Mouse (Mus musculus) erythroid progenitor cell, adult 5-6 weeks (primary cell): ENCODE measurements at regions not wholly inside any gene's neighbourhood (a gene's known extent, or its start where the extent isn't known, plus 50 kb on each side); places are given as distances from the start of the nearest gene placed in this dataset.

Experiments
- ATAC-seq: replicated peaks from 2 replicates; pipeline ENCODE4 v1.8.0; 2016; ENCODE audit warnings: moderate number of reproducible peaks, mild to moderate bottlenecking, moderate TSS enrichment, inconsistent platforms; ENCODE audit not compliant: poor library complexity, low FRiP score, severe bottlenecking

DNA sequence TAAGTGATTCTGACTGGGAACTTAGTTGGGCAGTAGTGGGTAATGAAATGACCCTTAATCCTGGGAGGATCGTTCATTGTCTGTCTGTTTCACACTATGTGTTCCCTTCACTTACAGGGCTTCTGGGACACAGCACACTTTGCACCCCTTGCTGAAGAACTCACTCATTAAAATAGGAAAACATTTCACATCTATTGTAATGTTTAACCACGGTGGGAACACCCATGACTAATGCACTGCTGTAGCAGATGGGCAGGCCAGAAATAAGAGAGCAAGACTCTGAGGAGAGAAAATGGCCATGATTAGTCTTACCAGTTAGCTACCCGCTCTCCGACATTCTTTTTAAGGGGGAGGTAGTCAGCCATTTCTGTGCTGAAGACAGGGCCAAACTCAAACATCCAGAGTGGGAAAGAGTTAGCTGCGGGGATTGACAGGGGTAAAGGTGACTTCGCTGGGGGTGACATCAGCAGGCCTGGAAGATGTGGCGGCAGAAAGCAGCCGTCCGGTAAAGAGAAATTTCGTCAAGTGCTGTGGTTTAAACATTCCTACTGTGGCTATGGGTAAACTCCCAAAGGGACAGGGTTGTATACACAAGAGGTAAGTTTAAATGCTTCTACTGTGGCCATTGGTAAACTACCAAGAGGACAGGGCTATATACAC is 167.3 kb upstream of the Agap1 start:
- no peak for ATAC-seq

DNA sequence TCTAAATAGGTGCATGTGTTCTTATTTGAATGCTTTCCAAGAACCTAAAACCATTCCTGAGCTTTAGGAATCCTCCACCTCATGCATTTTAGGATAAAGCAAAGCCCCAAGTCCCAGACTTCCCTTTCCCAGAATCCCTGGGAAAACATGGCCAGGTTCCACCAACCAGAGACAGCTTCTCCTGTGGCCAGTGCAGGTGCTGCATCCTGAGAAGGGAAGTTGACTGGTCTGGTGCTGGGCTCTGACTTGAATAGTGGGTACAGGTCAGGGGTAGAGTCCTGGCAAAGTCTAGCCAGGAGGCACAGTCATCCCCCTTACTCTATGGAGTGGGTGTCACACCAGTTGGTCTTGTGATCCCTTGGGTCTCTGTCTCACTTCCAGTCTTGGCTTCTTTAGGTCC is 166.6 kb upstream of the Agap1 start:
- no peak for ATAC-seq

DNA sequence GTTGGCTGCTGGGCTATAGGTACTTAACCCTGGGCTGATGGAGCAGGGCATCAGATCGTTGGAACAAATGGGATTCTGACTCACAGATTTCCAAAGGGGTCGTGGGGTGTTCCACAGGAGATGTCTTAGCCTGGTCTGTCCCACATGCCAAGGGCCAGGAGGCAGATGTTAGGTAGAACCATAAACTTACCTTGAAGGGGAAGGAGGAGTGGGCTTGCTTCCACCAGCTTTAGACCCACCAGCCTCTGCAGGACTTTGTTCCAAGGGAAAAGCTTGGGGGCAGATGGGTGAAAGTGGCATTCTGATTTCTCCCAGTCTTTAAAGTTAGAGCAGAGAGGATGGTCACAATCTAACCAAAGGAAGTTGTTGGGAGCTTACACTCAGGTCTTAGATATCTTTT is 165.7 kb upstream of the Agap1 start:
- no peak for ATAC-seq

DNA sequence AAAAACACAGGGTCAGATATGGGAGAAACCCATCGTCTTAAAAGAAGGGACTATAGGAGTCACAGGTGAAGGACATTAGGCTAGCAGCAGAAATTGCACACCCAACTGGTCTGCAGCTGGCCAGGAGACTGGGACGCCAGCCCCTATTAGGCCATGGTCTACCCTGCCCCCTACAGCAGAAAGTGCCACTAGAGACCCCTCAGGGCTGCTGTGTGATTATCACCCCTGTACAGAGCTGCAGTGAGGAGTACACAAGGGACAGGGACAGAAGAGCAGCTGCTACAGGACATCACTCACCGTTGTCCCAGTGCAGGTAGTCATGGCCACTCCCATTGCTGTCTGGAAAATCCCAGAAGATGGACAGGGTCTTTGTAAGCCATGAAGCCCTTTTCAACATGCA is 157.9 kb upstream of the Agap1 start:
- ATAC-seq, result no peak

DNA sequence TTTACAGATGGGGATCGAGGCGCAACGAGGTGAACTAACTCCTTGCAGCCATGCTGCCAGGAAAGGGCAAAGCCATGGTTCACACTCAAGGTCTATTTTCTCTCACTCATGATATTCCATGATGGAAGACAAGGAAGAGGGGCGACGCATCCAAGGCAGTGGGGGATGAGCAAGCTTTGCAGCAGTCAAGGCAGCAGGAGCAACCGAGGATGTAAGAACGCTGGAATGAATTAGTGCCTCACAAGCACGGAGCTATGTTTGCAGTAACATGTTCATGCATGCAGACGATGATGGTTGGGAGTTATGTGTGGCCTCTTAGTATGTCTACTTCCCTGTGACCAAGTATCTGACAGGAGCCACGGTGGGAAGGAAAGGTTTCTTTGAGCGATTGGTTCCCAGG is 156.8 kb upstream of the Agap1 start:
- ATAC-seq, result no peak

DNA sequence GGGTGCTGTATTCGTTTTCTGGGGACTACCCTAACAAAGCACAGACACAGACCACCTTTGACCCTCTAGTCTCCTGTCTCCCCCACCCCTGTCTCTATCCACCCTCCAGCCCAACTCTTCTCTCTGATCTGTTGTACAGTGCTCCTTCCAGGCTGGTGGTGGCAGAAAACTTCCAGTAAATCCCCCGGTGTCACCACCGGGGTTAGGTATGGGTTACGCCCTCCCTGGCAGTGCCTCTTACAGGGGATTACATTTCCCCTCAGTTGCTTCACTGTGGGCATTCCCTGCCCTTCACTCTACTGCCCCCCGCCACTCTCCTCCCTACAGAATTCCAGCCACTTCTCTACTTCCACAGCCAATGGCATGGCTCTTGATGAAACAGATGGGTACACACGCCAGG is 153.5 kb upstream of the Agap1 start:
- no peak for ATAC-seq

DNA sequence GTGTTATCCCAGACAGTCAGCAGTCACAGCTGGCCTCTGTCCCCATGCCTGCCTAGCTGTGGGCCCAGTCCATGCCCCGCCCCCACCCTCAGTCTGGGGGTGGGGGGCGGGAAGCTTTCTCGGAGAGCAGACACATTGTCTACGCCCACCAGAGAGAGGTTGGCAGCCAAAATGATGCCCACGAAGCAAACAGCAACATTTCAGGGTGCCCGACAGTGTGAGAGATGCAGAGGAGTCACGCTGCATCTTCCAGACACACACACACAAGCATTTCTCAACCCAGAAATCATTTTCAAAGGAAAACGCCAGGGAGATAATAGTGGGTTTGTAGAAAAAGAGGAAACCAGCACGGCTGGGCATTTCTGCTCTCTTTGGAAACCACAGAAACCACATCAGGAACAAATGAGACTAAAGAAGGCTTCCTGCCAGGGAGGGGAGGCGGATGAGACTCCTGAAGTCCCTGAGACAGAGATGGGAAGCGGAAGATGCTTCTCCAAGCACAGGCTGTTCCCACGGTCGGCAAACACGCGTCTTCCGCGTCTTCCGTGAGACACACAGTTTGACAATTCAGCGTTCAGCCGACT is 152.1 kb upstream of the Agap1 start:
- no peak for ATAC-seq

DNA sequence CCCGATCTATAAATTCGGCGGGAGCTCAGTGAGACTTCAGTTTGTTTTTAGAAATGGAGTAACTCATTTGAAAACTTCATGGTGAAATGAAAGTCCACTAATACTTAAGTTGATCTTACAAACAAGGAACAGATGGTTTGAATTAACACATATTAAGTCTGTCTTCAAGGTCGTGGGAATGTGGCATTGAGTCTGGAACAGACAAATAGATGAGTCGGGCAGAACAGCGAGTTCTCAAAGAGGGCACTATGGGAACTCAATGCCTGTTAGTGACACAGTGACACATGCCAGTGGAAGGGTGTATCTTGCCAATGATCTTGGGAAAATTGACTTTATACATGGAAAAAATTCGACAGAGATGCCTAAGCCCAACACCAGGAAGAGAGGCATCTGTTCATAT is 149.4 kb upstream of the Agap1 start:
- ATAC-seq, result no peak

DNA sequence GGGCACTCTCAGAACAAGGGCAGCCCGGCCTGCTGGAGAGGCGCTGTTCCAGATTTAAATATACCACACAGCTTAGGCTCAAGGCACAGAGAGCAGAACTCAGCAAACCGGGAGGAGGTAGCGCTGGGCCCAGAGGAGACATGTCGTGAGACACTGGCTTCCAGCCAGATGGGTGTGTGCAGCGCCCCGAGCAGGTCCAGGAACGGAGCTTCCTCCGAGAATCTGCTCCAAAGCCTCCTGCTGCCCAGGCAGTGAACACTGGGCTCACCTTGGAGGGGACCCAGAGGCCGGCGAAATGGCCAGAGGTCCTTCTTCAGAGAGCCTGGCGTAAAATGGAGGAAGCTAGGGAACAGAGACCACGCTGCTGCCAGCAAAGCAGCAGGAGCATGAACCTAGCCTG is 145.8 kb upstream of the Agap1 start:
- ATAC-seq, result no peak

DNA sequence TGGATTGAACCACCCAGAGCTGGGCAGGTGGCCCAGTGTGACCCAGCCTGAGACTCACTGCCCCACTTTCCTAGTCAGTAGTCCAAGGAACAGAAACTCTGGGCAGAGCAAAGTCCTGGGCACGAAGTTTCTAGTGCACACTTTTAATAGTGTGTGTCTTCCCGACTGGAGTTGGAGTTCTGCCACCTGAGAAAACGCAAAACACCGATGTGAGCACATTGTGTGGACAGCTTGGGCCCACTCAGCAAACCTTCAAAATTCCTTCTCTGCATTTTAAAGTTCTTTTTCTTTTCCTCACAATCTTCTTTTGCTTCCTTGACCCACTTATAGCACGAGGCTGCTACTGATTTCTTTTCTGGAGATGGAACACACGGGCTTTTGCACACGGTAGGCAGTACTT is 141.5 kb upstream of the Agap1 start:
- no peak for ATAC-seq

DNA sequence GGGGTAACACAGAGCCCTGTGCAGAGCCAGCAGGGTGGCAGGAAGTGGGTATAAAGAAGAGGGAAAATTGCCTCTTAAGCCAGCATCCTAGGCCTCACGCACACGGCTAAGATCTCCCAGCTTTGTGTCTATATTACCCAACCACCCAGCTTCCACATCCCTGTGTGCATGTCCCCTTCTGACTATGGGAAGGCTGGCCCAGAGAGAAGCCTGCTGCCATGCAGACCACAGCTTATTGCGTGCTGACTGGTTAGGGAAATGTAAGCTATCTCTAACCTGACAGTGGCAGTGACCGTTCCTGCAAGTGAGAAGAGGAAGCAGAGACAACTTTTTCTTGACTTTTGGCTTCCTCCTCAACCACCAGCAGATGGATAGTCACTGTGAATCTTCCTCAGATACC is 136.7 kb upstream of the Agap1 start:
- no peak for ATAC-seq

DNA sequence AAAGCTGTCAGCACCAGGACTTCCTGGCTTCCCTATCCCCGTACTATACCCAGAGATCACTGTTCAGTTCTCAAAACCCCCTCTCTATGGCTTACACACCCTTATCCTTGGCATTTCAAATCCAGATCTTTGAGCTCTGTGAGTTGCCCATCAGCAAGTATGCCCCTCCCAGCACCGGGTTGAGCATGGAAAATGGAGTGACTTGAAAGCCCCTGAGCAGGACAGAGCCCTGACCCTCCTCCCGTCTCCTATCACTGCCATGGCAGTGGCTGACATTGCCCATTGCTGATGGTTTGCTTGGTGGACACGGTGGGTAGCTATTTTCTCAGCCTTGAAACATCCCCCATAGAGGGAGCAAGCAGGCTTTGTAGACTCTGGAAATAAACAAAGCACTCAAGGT is 135.9 kb upstream of the Agap1 start:
- no peak for ATAC-seq

DNA sequence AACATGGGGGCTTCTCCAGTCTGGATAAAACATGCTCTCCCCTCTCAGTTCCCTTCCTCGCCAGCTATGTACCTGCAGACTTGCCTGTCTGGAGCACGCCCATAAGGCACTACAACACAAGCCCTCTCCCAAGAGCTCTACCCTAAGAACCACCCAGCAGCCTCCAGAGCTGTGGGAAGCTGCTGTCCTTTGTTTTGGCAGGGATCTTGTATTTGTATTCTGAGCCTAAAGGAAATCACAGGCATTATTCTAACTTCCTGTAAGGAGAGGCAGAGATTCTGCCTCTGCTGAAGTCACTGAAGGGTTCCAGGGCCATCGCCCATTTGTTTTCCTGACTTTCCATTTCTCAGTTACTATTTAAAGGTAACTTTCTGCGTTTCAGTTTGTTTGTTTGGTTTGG is 132.0 kb upstream of the Agap1 start:
- no peak for ATAC-seq

DNA sequence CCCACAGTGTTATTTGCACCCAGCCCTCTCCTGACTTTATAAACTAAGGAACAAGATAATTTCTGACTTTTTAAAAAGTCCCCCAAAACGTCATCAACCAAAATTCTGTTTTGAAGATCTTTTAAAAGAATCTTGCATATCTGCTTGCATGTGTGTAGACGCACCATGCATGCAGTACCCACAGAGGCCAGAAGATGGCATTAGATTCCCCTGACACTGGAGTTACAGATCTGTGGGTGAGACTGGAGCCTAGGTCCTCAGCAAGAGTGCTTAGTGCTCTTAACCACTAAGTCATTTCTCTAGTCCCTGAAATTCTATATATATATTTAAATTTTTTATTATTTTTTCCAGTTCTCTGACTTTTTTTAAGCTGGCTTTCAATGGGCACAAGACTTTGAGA is 131.5 kb upstream of the Agap1 start:
- no peak for ATAC-seq

DNA sequence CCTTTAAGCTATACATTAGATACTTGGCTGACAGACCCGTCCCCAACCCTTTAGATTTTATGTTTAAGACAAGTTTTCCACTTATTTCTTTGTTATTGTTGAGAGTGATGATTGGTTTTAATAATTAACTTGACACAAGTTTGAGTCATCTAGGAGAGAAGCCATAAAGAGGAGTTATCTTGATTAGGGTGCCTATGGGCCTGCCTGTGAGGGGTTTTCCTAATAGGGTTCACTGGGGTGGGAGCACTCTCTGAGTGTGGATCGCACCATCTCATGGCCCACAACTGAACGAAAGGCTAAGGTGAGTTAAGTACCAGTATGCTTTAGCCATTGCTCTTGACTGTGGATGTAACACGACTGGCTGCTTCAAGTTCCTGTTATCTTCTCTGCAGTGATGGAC is 123.3 kb upstream of the Agap1 start:
- ATAC-seq, result no peak

DNA sequence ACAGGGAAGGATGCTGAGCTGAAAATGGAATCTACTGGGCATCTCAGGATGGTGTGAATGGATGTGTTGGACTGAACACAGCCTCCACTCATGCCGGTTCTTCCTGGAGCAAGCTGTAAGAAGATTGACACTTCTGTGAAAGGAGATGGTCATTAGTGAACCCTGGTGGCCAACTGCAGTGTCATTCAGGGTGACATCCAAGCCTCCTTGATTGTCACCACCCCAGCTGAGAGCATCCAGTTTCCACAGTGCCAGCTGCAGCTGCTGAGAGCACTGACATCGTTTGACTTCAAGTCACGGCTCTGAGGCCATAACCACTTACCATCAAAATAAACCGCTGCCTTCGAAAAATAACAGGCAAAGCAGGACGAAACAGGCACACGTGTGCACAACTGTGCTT is 121.9 kb upstream of the Agap1 start:
- ATAC-seq, result no peak

DNA sequence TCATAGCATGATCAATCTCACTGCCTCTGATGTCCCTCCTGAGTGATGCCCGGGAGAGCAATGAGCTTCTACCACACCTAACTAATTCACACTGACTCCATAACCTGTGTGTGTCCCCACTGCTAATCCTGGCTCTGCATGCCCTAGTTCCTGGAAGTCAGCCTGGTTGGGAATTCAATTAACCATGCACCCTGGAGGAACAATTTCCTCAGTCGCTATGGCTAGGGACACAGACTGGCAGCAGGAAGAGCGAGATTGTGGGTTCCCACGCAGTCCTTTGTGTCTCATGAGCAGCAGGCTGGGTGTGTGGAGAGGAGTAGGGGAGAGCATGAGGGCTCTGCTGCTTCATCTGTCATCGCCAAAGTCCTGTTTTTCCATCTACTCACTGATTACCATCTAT is 116.7 kb upstream of the Agap1 start:
- no peak for ATAC-seq

DNA sequence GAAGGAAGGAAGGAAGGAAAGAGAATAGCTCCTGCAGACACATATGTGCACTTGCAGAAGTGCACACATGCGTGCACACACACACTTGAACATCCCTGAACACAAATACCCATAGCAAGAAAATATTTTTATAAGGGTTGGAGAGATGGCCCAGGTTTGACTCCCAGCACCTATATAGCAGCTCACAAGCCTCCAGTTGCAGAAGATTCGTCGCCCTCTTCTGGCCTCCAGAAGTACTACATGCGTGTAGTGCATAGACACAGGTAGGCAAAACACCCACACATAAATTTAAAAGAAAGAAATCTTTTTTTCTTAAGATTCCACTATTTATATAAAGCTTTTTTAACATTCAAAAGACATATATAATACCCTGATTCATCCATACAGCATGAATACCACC is 111.8 kb upstream of the Agap1 start:
- ATAC-seq, result no peak

DNA sequence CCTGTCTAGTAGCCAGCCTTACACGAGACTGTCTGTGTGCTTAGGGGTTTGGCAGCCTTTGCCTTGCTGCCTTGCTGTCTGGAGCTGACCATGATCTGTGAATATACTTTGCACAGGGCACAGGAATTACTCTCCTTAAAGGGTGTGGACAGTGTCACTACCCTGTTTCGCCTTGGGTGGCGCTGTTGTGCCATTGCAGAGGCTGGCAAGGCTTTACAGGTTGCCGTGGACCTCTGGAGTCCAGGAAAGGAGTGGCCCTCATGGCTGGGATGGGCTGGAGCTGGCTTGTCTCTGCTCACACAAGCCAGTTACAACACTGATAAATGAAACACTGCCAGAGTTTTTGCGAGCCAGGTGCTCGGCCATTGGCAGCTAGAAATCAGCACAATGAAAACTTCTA is 110.1 kb upstream of the Agap1 start:
- ATAC-seq, result no peak

DNA sequence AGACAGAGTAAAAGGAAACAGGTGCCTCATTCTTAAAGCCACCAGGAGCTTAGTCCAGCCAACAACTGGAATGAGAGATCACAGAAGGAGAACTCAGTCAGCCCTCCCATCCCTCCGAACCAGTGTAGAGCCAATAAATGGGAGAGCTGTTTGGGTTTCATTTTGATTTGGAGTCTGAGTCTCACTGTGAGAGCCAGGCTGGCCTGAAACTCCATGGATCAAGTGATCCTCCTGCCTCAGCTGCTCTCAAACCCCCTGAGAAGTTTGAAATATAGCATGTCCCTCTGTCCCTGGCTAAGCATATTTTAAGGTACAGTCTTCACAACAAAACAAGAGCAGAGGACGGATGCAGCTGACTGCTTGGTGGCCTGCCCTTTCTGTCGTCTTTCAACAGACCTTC is 107.3 kb upstream of the Agap1 start:
- no peak for ATAC-seq

DNA sequence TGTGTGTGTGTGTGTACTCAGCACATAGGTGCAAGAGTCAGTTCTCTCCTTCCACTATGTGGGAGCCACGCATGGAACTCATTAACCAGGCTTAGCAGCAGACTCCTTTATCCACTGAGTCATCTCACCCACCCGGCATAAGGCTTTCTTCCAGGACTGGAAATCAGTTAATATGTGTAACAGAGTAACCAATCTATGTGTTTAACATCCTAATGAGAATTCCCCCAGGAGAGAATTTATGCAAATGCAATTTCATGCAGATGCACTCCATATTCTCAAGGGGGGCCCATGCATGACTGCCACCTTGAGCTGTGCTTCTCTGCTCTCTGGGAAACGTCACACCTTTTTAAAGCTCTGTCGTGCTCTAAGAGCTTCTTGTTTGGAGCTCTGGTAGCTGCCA is 101.7 kb upstream of the Agap1 start:
- ATAC-seq, result no peak

DNA sequence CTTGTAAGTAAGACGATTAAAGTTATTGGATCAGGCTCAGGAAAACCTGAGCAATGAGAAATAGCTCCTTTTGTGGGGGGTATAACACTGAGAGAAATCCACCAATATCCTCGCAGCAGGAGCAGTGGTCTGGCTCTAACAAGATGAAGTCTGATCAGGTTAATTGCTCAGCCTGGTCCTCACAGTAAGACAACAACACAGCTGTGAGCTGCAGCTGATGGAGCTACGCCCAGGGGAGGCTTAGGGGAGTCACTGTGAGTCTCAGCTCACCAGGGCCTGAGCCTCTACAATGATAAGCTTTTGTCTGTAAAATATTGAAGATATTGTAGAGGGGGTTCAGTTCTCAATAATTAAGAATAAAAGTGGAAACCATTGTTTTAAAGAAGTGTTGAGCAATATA is 95.3 kb upstream of the Agap1 start:
- ATAC-seq, result no peak
